Comparison of ENCODE assay signal across 8 mouse cellular contexts in genomic region chr6:108249031-108249917, GRCm38 (mm10). TPM values are rescaled to one million over a fixed set of nuclear protein-coding genes. Genes with fewer than 3 reads are reported as not detected.
A peak's percentile ranks its signal among the peaks of the same experiment; 100 is the strongest.
DNase-seq lines count a peak whose midpoint lies in the region; ATAC-seq and TF ChIP-seq lines count a peak whose summit lies in the region.

No protein-coding gene starts in this region.

- TF ChIP-seq CTCF in forebrain, postnatal 0 days (IDR thresholded peaks at IDR 0.05; ENCODE audit: low read depth): no peak

- H3K9me3 ChIP-seq in neural tube, embryonic 11.5 days (ENCODE audit: control insufficient read depth, low read length): no peaks in the 10 kb centered on the region
- no peaks in the 10 kb centered on the region for H3K9me3 ChIP-seq in forebrain, postnatal 0 days (ENCODE audit: low read length)
- no peaks in the 10 kb centered on the region for H3K9me3 ChIP-seq in limb, embryonic 11.5 days (ENCODE audit: control insufficient read depth, low read length)
- H3K9me3 ChIP-seq in stomach, embryonic 14.5 days (ENCODE audit: control insufficient read depth, low read depth, low read length): no peaks in the 10 kb centered on the region

- no peaks in the 10 kb centered on the region for H3K36me3 ChIP-seq in neural tube, embryonic 11.5 days (ENCODE audit: control insufficient read depth, insufficient read depth, low read length)
- H3K36me3 ChIP-seq in forebrain, postnatal 0 days (ENCODE audit: insufficient read depth): 0 out of 2 replicates have a peak, but pooled peaks cover 2% of the 10 kb centered on the region
- no peaks in the 10 kb centered on the region for H3K36me3 ChIP-seq in limb, embryonic 11.5 days (ENCODE audit: control insufficient read depth, insufficient read depth, low read length)
- no peaks in the 10 kb centered on the region for H3K36me3 ChIP-seq in stomach, embryonic 14.5 days (ENCODE audit: control insufficient read depth, insufficient read depth, low read length)

- no peak overlapping the region for H3K9ac ChIP-seq in neural tube, embryonic 11.5 days (ENCODE audit: low read length)
- no peak overlapping the region for H3K9ac ChIP-seq in forebrain, postnatal 0 days
- H3K9ac ChIP-seq in limb, embryonic 11.5 days (ENCODE audit: low read length): no peak overlapping the region
- no peak overlapping the region for H3K9ac ChIP-seq in stomach, embryonic 14.5 days (replicated peaks; ENCODE audit: low read depth, low read length)

- peak; percentile 52 for DNase-seq in neural tube, embryonic 11.5 days (ENCODE audit: low spot score)
- no peak for DNase-seq in neural tube, embryonic 10.5 days (ENCODE audit: extremely low spot score, low spot score)
- peak; percentile 57 for DNase-seq in forebrain, postnatal 0 days
- peak; percentile 56 for DNase-seq in limb, embryonic 11.5 days (ENCODE audit: low spot score)
- no peak for DNase-seq in cerebellum, postnatal 10 days
- no peak for DNase-seq in layer of hippocampus, postnatal 14 days (ENCODE audit: low spot score in 2 of 2)
- no peak for DNase-seq in cerebellum, postnatal 36 days

- peak; percentile 40; the same call in 1 of the 2 replicates for ATAC-seq in neural tube, embryonic 11.5 days (ENCODE audit: insufficient read depth, low FRiP score, low TSS enrichment)
- ATAC-seq in forebrain, postnatal 0 days: peak; percentile 51
- ATAC-seq in limb, embryonic 11.5 days (ENCODE audit: insufficient number of reproducible peaks, low FRiP score, low TSS enrichment, low read depth): peak; percentile 27; the same call in 1 of the 2 replicates
- 0 out of 2 replicates have a peak, but pooled peaks have one; percentile 24 for ATAC-seq in stomach, embryonic 14.5 days (ENCODE audit: insufficient number of reproducible peaks, insufficient read depth, low FRiP score, low read depth)

- no peak overlapping the region for H3K4me2 ChIP-seq in neural tube, embryonic 11.5 days (ENCODE audit: low read depth)
- no peak overlapping the region for H3K4me2 ChIP-seq in forebrain, postnatal 0 days (ENCODE audit: low read depth)
- H3K4me2 ChIP-seq in limb, embryonic 11.5 days (ENCODE audit: low read depth, severe bottlenecking): no peak overlapping the region
- no peak overlapping the region for H3K4me2 ChIP-seq in stomach, embryonic 14.5 days (replicated peaks; ENCODE audit: low read depth, low read length)

- no peak overlapping the region for H3K27ac ChIP-seq in neural tube, embryonic 11.5 days (ENCODE audit: low read depth, low read length)
- peak overlapping the region; percentile 67 for H3K27ac ChIP-seq in forebrain, postnatal 0 days (ENCODE audit: low read depth, low read length)
- H3K27ac ChIP-seq in limb, embryonic 11.5 days (replicated peaks; ENCODE audit: low read depth, low read length): peak overlapping the region; percentile 45; the same call in 1 of the 2 replicates
- peak overlapping the region; percentile 45; the same call in 1 of the 2 replicates for H3K27ac ChIP-seq in stomach, embryonic 14.5 days (ENCODE audit: low read length)

- H3K4me3 ChIP-seq in neural tube, embryonic 11.5 days (ENCODE audit: low read depth, low read length): no peak overlapping the region
- H3K4me3 ChIP-seq in forebrain, postnatal 0 days (ENCODE audit: low read depth, low read length): no peak overlapping the region
- H3K4me3 ChIP-seq in limb, embryonic 11.5 days (ENCODE audit: low read depth, low read length): no peak overlapping the region
- no peak overlapping the region for H3K4me3 ChIP-seq in stomach, embryonic 14.5 days (ENCODE audit: low read depth, low read length)

- H3K4me1 ChIP-seq in neural tube, embryonic 11.5 days (ENCODE audit: control insufficient read depth, insufficient read depth, low read length): peaks cover 4% of the 10 kb centered on the region; the same call in 1 of the 2 replicates
- 0 out of 2 replicates have a peak, but pooled peaks cover 9% of the 10 kb centered on the region for H3K4me1 ChIP-seq in forebrain, postnatal 0 days (ENCODE audit: insufficient read depth)
- H3K4me1 ChIP-seq in limb, embryonic 11.5 days (ENCODE audit: control insufficient read depth, insufficient read depth, low read length): peaks cover 12% of the 10 kb centered on the region
- peaks cover 22% of the 10 kb centered on the region for H3K4me1 ChIP-seq in stomach, embryonic 14.5 days (ENCODE audit: control insufficient read depth, insufficient read depth, low read length)

- H3K27me3 ChIP-seq in neural tube, embryonic 11.5 days (ENCODE audit: control insufficient read depth, insufficient read depth, low read length): no peaks in the 10 kb centered on the region
- H3K27me3 ChIP-seq in forebrain, postnatal 0 days (ENCODE audit: insufficient read depth, low read length): no peaks in the 10 kb centered on the region
- H3K27me3 ChIP-seq in limb, embryonic 11.5 days (ENCODE audit: control insufficient read depth, insufficient read depth, low read length): no peaks in the 10 kb centered on the region
- no peaks in the 10 kb centered on the region for H3K27me3 ChIP-seq in stomach, embryonic 14.5 days (ENCODE audit: control insufficient read depth, insufficient read depth, low read length)

- WGBS in neural tube, embryonic 11.5 days: 47% methylated on average over 9 of the region's 9 CpGs
- 14% methylated on average over 9 of the region's 9 CpGs for WGBS in forebrain, postnatal 0 days
- 43% methylated on average over 9 of the region's 9 CpGs for WGBS in limb, embryonic 11.5 days
- 30% methylated on average over 9 of the region's 9 CpGs for WGBS in stomach, embryonic 14.5 days

RNA-seq across cellular contexts. Expression of gene Itpr1, which starts 36.4 kb away (rescaled TPM):
- polyA plus RNA-seq in neural tube, embryonic 11.5 days (2014; fragmentation: Nextera tagmentation; extraction: Ambion mirVana): 6.5 and 8.4 TPM in 2 replicates
- 39.6 and 46.7 TPM in 2 replicates for total RNA-seq in forebrain, postnatal 0 days (2014; rRNA removed)
- polyA plus RNA-seq in forebrain, postnatal 0 days (2015; fragmentation: Nextera tagmentation; extraction: Ambion mirVana): 4.0 and 5.5 TPM in 2 replicates
- 6.4 and 7.7 TPM in 2 replicates for polyA plus RNA-seq in limb, embryonic 11.5 days (2014; fragmentation: Nextera tagmentation; extraction: Ambion mirVana)
- 13.4 and 13.5 TPM in 2 replicates for polyA plus RNA-seq in stomach, embryonic 14.5 days (2014; fragmentation: Nextera tagmentation; extraction: Ambion mirVana)
- 100 to 1,000 TPM; 132 to 141 TPM for total RNA-seq in layer of hippocampus, postnatal 14 days (2021)

Comparison
In these comparisons a context has a peak if more than half of its experiments do, and no peak if none do; other contexts are left out.
1. DNase-seq: peak in neural tube, embryonic 11.5 days (single experiment), forebrain, postnatal 0 days (single experiment) and limb, embryonic 11.5 days (single experiment); none in neural tube, embryonic 10.5 days (single experiment), cerebellum, postnatal 10 days (0 of 2), layer of hippocampus, postnatal 14 days (0 of 2) and cerebellum, postnatal 36 days (0 of 2).
2. Peak in every context shown above with its lines, with median percentiles within 50 percentile points of each other: ATAC-seq.